Mouse (Mus musculus): ENCODE data around the gene Aagab.

- no peak for TF ChIP-seq CTCF (IDR thresholded peaks at IDR 0.05; ENCODE audit: extremely low read depth, insufficient read length, insufficient replicate concordance, low read depth, low read length)
- TF ChIP-seq POLR2A (IDR thresholded peaks at IDR 0.05; ENCODE audit: low read depth, low read length), result no peak
Observed at GRCm38 (mm10) chr9:63609776-63610175, 7.3 kb downstream of the Aagab start.

All from small intestine, adult 2 months (tissue).